ENCODE assay signal across 16 mouse cellular contexts in the genomic region with DNA sequence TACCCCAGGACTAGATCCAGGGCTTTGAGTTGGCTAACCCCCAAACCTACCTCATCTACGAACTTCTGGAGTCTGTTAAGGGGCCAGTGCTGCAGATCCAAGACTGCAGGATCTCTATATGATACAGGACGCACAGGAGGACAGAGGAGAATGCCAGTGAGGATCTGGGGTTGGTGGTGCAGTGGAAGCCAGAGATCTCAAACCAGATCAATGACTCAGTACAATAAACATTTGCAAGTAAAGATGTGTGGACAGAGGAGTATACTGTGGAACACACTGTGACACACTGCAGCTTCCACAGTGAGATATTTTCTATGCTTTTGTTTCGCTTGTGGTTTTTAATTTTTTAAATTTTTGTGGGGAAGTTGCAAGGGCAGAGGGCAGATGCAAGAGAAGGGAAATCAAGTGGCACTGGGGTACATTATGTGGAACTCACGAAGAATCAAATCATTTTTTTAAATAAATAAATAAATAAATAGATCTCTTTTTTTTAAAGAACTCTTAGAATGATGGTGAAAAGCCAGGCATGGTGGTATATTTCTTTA.
"Had no signal": no experiment of that assay in that cellular context is flagged by ENCODE, and none has a peak within 500 bp of the region (broad histone marks: within the 10 kb centered on the region; RNA-seq: fewer than 3 reads in every experiment).

No protein-coding gene starts in this region.

- DNase-seq: liver, postnatal 0 days; lung, adult 2 months; lung, postnatal 4 days; midbrain, embryonic 14.5 days; right cerebral cortex, postnatal 14 days; thymus, adult 2 months; thymus, postnatal 25 days; thymus, postnatal 4 days had no signal

- H3K4me3 ChIP-seq: liver, embryonic 15.5 days; lung, embryonic 15.5 days; midbrain, embryonic 12.5 days; neural tube, embryonic 12.5 days; stomach, embryonic 15.5 days had no signal

- H3K27me3 ChIP-seq: liver, embryonic 15.5 days; lung, embryonic 15.5 days; midbrain, embryonic 12.5 days; neural tube, embryonic 12.5 days; stomach, embryonic 15.5 days had no signal

- H3K36me3 ChIP-seq: liver, embryonic 15.5 days; lung, embryonic 15.5 days; midbrain, embryonic 12.5 days; neural tube, embryonic 12.5 days; stomach, embryonic 15.5 days had no signal

- H3K4me2 ChIP-seq: liver, embryonic 15.5 days; lung, embryonic 15.5 days; midbrain, embryonic 12.5 days; neural tube, embryonic 12.5 days; stomach, embryonic 15.5 days had no signal

- ATAC-seq: liver, postnatal 0 days; lung, postnatal 0 days; midbrain, embryonic 16.5 days had no signal

- H3K9me3 ChIP-seq: liver, embryonic 15.5 days; lung, embryonic 15.5 days; midbrain, embryonic 12.5 days; neural tube, embryonic 12.5 days; stomach, embryonic 15.5 days had no signal

- H3K9ac ChIP-seq: liver, embryonic 15.5 days; liver, postnatal 0 days; lung, embryonic 15.5 days; midbrain, embryonic 12.5 days; neural tube, embryonic 12.5 days; stomach, embryonic 15.5 days had no signal

- H3K27ac ChIP-seq: liver, embryonic 15.5 days; lung, embryonic 15.5 days; midbrain, embryonic 12.5 days; neural tube, embryonic 12.5 days; stomach, embryonic 15.5 days; stomach, postnatal 0 days had no signal

- H3K4me1 ChIP-seq: liver, embryonic 15.5 days; lung, embryonic 15.5 days; midbrain, embryonic 12.5 days; neural tube, embryonic 12.5 days; stomach, embryonic 15.5 days had no signal
